Mouse (Mus musculus): ENCODE data around the gene Hivep3. TPM values are rescaled to one million over a fixed set of nuclear protein-coding genes. Genes with fewer than 3 reads are reported as not detected.

The Hivep3 gene
- 10 to 100 TPM; 63.9 to 64.4 TPM for total RNA-seq (2021)

DNA sequence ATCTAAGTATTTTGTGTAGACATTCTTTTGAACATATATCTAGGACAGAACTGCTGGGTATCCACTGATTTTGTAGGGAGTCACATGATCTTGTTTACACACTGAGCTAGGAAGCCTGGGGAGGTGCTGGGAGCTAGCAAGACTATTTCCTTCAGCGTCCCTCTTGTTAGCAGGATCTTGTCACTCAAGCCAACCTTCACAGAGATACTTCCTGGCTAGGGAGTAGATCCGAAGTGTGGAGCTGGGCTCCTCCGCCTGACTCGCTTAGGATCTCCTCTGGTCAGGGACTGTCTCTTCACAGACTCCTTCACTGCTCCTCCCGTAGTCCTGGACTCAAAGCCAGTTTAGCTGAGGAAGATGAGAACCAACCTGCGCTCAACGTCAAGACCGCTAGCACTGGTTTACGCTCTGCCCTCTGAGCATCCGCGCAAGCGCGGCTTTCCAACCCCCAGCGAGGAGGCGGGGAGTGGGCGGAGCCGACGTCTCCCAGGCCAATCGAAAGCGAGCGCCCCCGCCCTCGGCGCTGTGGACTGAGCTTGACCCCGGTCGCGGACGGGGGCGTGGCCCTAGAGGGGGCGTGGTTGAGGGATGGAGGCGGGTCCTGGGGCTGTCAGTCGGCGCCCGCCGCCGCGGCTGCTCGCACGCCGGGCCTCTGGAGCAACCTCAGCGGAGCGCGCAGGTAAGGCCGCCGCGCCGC lies at the start of gene Hivep3:
Gene Hivep3, plus strand, starts transcription at position 601 of the 697 bp plus-strand sequence.
- intact Hi-C loops (cut with DNase I): no loop called here
- DNase-seq: peak; percentile 100

DNA sequence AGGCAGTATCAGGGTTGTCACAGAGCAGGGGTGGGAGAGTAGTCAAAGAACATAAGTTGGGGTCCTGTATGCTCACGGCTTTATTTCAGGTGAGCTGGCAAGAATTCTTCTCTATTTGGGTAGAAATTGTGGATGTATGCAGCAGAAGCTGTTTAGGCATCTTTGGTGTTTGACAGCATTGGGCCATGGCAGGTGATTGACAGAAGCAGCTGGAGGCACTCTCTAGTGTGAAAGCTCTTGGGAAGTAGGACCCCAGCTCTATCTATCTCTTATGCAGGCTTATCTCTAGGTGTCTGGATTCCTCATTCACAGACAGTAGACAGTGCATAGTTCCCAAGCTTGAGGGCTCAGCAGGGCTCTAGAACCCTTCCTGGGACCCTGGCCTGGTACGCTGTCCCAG lies 47.8 kb upstream of the Hivep3 start:
- DNase-seq: no peak
- intact Hi-C loops (cut with DNase I): no loop called here

DNA sequence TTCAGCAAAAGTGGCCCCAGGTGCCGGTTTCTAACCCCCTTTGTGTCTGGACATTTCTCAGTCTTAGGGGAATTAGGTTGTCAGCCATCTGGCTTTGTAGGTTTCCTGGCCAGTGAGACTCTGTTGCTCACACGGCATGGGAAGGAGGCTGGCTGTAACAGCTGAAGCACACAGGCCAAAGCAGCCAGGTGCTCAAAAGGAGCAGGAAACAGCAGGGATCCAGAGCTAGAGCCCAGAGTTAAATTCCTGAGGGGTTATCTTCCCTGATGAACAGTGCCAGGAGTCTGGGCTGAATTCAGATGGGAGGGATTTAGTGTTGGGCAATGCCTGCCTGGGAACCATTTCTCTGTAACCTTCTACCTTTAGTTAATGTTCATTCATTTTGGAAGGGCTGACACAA lies 35.2 kb upstream of the Hivep3 start:
- DNase-seq: no peak
- intact Hi-C loops (cut with DNase I): no loop called here

DNA sequence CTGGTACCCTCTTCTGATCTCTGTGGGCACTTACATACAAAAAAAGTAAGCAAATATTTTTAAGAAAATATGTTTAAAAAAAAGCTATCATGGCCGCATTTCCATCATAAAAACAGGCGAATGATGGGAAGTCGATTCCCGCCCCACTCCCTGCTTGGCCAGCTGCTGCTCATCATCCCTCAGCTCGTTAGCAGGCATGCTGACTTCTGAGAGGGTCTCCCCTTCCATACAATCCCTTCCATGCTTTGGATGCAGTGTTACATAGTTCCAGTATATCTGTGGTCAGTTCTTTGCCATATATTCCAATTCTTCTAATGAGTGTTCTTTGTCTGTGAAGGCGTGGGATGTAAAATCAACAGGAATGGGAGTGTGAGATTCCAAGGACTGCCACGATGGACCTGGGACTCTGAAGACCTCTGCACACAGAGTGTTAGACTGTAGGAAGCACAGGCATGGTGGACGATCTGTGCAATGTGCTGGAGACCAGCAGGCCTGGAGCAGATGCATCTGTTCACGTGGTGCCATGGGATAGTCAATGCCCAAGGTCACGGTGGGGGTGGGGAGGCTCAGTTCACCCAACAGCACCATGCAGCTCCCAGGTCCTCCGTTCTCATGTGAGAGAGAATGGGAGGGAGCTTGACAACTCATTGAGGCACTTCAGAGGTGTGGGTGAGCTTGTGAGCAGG lies 32.2 kb upstream of the Hivep3 start:
- intact Hi-C loops (cut with DNase I): no loop called here
- no peak for DNase-seq

DNA sequence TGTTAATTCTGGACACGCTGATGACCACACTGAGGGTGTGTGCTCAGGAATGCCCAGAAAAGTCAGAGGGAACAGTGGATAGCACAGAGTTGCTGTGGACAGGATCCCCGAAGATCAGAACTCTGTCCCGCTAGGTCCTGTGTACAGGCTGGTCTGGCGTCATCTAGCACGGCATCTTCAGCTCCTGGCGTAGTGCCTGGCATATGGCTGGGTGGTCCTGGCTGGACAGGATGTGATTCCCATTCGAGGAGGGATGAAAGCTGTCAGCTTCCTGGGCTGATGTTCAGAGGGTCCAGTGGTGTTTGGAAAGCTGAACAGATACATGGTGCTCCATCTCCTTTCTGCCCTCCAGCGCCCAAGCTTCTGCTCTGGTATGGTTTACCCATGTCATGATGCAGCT lies 29.6 kb upstream of the Hivep3 start:
- intact Hi-C loops (cut with DNase I): no loop called here

DNA sequence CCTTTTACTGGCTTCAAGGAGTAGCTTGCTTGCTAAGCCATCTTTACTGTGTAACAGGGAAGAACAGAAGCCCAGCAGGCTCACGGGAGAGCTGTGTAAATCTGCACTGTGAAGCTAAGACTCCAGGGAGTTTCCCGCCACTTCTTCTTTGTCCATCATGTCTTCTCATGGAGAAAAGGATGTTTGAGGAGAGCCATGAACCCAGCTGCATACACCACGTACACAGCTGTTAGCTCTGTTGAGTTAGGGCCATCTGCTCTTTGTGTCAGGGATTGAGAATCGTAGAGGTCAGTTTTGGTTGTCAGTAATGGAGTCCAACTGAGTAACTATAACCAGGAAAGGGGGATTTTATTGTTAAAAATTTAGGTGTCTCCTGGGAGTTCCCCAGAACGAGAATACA lies 26.3 kb upstream of the Hivep3 start:
- DNase-seq: no peak
- intact Hi-C loops (cut with DNase I): no loop called here

More for the DNA sequence above, 29.6 kb upstream of the Hivep3 start:
- peak; percentile 24 for DNase-seq

DNA sequence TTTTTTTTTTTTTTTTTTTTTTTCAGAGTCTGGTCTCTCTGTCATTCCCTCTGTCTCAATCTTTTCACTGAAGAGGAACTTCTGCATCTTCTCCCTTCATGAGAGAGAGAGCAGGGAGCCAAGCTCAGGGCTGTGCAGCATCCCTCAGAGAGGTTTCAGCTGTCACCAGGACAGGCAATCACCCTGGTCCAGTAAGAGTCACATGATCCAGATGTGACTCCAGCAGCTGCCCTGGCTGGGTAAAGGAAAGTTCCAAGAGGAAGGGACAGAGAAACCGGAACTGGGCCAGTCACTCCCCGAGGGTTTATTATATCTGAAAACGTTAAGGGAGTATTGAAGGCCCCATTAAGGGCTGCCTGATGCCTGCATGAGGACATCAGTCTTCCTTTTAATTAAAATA lies 25.8 kb upstream of the Hivep3 start:
- intact Hi-C loops (cut with DNase I): no loop called here
- DNase-seq: no peak

DNA sequence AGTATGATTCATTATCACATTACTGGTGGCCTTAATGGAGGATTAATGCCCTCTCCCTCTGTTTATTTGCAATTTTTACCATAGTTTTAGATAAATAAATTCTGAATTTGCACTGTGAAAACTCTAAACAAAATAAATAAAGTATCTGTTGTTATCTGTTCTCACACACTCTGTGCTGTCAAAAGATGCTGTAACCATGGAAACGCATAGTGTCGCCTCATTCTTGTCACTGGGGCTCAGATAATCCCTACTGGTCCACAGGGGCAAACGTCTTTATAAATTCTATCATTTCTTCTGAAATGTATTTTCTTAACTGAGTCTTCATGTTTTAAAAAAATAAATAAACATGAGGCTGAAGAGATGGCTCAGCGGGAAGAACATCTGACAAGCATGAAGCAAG lies 23.4 kb upstream of the Hivep3 start:
- DNase-seq: no peak
- intact Hi-C loops (cut with DNase I): no loop called here

DNA sequence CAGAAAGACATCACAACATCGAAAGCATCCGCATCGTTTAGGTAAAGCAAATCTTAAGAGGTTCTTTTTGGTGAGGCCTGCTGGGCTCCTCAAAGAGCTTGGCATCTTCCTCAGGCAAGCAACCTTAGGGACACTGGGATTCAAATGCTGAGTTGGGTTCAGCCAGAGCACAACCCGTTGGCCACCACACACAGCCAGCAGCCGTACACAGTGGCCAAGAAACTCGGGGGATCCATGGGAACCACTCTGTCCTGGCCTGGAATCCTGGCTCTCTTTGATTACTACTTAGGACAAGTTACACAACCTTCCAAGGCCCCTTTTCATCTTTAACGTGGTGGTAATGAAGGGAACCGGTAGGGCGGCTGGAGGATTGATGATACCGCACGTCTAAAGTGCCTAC lies 16.1 kb upstream of the Hivep3 start:
- DNase-seq: peak; percentile 37
- intact Hi-C loops (cut with DNase I): no loop called here

DNA sequence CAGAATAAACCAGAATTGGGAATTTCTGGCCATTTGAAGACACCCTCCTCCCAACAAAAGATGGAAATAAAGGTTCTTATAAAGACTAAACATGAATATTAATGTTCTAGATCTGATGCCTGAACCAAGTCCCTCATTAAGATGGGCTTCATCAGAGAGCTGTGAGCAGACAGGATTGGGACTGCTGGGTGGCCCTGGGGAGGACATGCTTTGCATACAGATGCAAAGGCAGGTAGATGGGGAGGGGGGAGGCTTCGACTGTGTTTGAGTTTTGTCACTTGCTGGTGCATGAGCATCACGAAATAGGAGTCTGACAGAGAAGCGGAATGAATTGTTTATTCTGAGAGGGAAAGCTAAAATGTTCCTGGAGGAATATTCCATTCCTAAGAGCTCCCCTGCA lies 12.1 kb upstream of the Hivep3 start:
- intact Hi-C loops (cut with DNase I): no loop called here
- DNase-seq: no peak

DNA sequence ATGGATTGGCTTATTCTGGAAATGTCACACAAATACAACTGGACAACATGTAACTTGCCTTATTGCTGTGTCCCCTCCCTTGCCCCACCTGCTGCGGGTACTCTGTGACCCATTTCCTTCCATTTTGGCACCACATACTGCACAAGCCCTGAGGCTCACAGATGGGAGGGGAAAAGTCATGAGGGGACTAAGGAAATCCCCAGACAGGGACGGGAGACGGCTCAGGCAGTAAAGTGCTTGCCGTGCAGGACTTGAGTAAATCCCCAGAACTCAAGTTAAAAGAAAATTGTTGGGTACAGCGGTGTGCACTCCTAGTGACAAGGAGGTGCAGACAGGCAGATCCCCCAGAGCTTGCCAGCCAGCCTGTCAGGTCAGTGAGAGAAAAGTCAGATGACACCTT lies 7.5 kb upstream of the Hivep3 start:
- intact Hi-C loops (cut with DNase I): no loop called here
- no peak for DNase-seq

DNA sequence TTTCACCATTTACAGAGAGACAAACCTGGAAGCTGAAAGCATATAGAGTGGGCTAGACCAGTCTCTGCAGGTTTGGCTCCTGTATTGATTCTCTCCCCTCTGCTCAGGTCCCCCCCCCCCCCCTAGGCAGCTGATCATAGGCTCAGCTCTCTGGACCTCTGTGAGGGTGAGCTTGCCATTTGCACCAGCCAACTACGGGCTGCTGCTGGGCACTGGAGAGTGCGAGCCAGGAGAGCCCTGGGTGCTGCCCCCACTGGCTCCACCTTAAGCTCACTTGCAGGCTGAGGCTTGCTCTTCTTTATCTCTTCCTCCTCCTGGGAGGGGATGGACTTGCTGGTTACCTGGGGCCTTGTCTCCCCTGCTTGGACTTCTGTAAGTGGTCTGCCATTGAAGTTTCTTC lies 5.7 kb upstream of the Hivep3 start:
- DNase-seq: no peak
- intact Hi-C loops (cut with DNase I): no loop called here

DNA sequence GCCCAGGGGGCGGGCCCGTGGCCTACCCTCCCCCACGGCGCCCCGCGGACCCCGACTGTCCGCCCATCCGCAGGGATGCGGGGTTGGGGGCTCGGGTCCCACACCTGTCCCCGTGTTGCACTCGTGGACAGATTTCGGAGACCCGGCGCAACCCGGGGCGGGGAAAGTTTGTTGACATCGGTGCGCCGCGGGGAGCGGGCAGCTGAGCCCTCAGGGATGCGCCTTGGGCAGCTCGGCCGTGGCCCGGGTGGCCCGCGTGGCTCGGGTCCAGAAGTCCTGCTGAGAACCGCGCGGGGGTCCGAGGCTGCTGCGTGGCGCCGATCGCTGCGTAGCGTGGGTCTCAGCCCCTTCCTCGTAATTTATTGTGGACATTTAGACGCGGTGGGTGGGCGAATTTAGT lies 358 bp downstream of the Hivep3 start:
- DNase-seq: no peak
- intact Hi-C loops (cut with DNase I): no loop called here

DNA sequence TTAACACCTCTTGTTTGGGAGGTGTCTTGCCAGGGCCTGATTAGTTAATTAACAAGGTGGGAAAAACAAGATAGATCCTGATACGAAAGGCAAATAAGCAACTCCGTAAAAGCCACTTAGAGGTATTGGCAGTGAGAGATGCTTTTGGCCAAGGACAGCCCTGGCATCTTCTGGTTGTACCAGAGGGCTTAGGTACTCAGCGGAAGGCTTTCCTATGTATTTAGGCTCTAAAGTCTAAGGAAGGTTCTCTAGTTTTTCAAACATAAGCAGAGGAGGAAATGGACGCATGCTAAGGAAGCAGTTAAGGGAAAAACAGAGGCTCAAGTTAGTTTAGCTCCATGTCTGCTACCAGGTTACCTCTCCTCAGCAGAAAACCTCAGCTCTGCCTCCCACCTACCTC lies 768 bp downstream of the Hivep3 start:
- DNase-seq: no peak
- intact Hi-C loops (cut with DNase I): no loop called here

DNA sequence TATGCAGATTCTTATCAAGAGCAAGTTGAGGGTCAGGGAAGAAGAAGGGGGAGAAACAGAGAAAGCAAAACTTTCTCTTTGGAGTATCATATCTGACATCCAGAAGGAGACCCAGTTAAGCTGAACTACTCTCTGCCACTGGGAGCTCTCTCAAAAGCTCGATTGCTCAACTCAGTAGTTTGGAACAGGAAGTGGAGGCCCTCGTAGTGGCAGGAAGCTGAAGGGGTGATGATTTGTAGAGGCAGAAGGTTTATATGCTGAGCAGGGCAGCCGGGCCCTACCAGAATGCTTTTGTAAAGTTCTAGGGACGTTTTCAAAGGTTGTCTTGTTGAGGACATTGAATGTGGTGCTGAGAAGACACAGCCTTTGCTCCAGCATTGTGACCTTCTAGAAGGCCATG lies 5.1 kb downstream of the Hivep3 start:
- no peak for DNase-seq
- intact Hi-C loops (cut with DNase I): no loop called here

DNA sequence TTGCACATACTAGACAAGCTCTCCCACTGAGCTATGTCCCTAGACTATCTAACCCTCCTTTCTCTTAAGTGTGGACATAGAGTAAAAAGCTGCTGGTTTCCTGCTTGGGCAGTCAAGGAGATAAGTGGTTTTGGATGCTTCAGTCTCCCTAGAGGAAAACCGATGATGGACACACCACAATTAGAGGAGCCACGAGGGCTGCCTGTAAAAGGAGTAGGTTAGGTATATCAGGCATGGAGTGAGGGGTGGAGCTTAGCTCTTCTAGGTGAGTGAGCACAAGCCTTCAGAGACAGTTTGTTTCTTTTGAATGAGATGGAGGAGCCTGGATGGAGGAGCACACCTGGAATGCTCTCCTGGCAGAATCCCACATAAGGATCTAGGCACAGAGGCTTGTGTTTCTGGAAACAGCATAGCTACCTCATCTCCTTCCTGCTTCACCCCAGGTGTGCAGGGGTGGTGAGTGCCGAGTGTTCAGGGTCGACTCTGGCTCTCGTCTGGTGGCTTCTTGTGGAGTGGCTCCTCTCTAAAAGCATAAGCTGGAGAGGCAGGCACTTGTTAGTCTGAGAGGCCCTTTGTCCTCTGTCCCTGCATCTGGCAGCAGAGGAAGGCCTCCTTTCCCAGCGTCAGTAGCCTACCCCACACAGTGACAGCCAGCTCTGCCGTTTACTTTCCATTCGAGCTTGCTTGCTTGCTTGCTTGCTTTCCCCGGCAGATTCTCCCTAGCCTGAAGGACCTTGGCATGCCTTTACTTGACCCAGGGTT lies 5.9 kb downstream of the Hivep3 start:
- intact Hi-C loops (cut with DNase I): no loop called here

DNA sequence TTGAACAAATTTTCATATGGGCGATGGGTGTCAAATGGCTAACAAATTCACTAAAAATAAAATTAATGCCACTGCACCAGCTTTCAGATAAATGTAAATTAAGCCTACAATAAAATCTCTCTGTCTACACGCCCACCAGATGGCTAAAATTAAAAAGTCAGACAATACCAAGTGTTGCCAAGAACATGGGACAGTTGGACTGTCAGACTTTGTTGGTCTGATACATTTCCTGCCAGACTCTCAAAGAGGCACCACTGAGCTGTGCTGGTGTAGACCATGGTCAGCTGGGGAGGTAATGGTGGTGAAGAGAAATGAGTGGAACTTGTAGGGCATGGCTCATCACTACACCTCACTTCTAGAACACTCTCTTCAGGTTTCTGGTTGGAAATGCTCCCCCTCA lies 14.8 kb downstream of the Hivep3 start:
- DNase-seq: no peak

More for the DNA sequence above, 5.9 kb downstream of the Hivep3 start:
- no peak for DNase-seq

DNA sequence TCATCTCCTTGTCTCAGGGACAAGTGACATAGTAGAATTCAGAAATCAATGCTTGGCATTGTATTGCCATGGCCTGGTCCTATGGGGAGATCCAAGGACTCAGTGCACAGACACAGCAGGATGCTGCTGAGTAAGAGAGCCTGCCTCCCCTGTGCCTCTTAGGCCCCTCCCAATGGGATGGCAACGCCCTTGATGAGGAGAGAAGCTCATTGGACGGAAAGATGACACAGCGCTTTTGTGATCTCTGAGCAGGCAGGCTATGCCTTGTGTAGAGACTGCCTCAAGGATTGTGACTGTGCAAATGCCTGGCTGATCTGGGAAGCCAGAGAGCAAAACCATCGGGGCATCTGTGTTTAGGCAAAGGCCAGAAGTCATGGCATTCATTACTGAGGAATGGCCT lies 16.6 kb downstream of the Hivep3 start:
- intact Hi-C loops (cut with DNase I): no loop called here
- DNase-seq: no peak

More for the DNA sequence above, 14.8 kb downstream of the Hivep3 start:
- intact Hi-C loops (cut with DNase I): no loop called here

DNA sequence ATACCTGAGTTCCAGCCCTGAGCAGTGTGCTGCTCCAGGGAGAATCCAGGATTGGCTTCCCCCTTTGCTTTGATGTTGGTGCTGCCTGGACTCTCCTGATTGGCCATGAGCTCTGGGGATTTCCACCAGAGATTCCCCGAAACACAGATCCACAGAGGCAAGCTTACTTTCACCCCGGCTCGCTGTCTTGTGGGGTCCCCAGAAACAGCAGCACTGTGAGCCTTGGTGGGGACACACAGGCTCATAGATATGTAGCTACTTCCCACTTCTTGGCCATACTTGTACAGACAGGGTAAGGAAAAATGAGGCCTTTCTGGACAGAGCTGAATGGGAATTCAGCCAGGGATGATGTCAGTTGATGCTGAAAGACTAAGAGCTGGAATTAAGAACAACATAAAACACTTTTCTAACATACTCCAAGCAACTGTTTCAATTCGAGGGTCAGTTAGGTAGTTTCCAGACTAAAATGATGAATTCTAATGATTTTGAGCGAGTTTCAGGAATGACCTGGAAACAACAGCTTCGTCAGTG lies 17.2 kb downstream of the Hivep3 start:
- no peak for DNase-seq
- intact Hi-C loops (cut with DNase I): no loop called here

DNA sequence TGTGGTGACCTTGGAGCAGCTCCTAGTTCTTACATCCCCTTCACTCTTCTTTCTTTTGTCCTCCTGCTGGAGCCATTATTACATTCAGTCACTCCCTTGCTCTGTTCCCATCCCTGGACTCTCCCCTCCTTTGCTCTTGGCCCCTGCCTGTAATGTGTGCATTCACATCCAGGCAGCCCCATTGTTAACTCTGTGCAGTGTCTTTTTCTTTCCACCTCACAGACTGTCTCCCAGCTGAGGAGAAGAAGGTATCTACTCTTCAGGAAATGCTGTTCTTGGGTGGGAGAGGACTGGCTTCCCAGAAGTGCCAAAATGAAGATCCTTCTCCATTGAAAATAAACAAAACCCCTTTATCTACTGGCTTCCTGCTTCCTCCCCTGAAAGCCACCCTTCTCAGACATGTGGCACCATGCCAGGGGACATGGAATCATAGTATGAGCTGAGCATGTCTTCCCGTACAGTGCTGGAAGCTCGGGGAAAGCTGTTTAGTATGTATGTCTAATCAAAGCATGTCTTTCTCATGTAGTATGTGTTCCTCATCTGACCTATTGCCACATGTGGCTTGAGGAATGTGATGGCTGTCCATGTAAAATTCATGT lies 17.9 kb downstream of the Hivep3 start:
- DNase-seq: peak; percentile 44
- intact Hi-C loops (cut with DNase I): no loop called here

DNA sequence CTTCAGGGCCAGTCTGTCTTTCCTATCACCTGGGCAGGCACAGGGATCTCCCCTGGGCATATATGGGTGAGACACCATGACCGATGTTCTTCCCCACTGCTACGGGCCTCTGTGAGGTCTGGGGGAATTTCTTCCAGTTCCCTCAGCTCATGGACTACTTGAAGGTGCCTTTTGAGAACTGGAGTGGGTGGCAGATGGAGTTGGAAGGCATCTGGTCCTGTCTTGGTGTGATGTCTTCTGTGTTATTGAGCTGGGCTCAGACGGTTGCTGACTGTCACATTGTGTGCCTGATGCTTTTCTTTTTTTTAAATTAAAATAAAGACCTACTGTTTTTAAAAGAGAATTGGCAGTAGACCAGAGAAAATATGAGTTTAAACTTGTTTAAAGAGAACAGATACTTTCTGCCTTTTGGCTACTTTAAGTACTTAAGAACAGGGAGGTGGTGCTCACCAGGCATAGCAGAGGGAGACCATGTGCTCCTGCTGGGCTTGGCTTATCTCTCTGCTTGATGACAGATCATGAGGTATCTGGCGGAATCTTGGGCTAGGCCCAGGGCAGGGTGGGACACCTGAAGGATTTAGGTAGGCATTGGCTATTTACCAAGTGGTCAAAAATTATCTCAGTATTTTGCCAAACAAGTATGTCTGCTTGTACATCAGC lies 26.1 kb downstream of the Hivep3 start:
- intact Hi-C loops (cut with DNase I): no loop called here

More for the DNA sequence above, 26.1 kb downstream of the Hivep3 start:
- no peak for DNase-seq
